Mouse (Mus musculus) kidney, postnatal 25 days (tissue): Measurements from ENCODE around the gene Soga1.

Experiments used
- DNase-seq, 2 experiments: peaks; one replicate each; pipeline ENCODE4 v3.0.0; 2021; ENCODE audit warnings: mixed read lengths in 2 of 2

Soga1 gene

DNA sequence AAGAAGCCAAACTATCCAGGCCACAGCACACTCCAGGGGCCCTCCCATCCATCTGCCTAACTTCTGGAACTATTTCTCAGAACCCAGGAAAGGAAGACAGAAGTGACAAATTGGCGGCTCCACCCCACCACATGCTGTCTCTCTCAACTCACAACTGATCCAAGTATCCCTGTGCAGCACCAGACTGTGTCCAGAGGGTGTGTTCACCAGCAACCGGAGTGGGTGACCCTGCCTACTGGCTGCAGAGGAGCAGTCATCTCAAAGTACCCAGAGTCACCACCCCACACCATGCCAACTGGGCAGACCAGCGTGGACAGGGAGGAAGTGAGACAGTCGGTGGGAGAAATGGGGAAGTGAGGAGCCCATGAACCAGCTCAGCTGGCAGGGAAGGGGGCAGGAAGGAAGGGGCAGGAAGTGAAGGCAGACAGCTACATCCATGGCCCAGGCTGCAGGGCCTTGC, 15.8 kb downstream of the Soga1 start:
- DNase-seq = peak in 1 of 2 experiments; percentile 60

- peak in 1 of 2 experiments; percentile 22 for DNase-seq
Observed at GRCm38 (mm10) chr2:157060557-157061305, 18.3 kb downstream of the Soga1 start.

- DNase-seq = no peak
Observed at GRCm38 (mm10) chr2:157060037-157060436, 19.0 kb downstream of the Soga1 start.

DNA sequence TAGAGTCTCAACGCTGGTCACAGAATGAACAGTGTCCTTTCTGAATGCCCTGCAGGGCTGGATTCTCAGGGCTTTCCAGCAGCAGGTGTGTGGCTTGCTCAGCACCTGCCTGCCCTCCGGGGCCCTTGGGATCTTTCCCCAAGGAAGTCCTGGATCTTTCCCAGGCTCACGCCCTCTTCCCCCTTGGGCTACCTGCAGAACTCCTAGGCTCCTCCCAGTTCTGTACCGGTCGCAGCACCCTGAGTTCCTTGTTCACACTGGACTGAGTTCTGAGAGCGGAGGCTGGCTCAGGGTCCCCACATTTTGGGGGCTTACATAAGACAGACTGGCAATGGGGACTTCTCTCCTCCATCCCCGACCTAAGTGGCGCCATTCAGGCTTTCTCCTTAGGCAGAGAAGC, 19.9 kb downstream of the Soga1 start:
- peak in 1 of 2 experiments; percentile 41 for DNase-seq

GRCm38 (mm10) chr2:157058342-157058998, 20.6 kb downstream of the Soga1 start:
- peak; percentile 57 to 74 for DNase-seq

- no peak for DNase-seq
Observed at GRCm38 (mm10) chr2:157057758-157058157, 21.3 kb downstream of the Soga1 start.

DNA sequence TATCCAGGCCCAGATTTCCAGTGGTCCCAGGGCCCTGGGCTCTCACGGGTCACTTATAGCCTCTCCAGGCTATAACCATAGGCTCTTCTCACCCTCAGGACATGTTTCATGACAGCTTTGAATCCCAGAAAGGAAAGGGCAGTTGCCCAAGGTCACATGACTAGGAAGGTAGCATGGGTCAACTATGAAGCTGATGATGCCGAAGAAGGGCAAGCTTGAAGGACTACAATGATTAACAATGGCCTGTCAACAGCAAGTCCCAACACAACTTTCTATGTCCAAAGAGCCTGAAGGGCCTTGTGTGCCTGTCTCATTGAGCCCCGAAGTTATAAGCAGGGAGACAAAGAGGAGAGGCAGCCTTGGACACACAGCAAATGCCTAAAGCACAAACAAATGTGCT, 21.9 kb downstream of the Soga1 start:
- no peak for DNase-seq

DNA sequence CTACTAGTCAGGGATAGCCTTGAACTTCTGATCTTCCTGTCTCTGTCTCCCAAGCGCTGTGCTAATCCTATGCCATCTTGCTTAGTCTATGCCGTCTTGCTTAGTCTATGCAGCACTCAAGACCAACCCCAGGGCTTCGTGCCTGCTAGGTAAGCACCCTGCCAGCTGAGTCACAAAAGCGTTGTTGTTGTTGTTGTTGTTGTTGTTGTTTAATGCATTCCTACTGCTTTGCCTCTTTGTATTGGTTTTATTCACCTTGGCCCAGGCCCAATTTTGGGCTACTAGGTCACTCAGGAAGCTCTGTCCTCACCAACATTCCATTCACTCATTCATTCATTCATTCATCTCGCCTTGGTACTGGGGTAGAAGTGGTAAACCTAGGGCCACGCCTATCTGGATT, 23.3 kb downstream of the Soga1 start:
- no peak for DNase-seq

DNA sequence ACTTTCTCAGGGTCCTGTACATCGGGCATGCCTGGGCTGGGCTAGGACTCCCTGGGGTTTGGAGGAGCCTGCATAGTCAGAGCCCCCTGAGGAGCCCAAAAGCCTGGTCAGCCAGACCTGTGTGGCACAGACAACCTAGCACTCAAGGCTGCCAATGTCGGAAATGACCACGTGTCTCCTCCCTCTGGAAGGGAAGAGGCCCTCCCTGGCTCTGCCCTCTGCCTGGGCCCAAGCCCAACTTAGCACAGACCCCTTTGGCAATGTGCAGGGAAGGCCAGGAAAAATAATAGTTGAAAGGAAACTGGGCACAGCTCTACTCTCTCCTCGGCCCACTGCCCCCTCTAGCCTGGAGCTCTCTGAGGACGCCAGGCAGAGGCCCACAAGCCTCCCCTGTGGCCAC, 24.2 kb downstream of the Soga1 start:
- DNase-seq = peak; percentile 32 to 69

- peak; percentile 45 to 64 for DNase-seq
Observed at GRCm38 (mm10) chr2:157054297-157054696, 24.8 kb downstream of the Soga1 start.

DNA sequence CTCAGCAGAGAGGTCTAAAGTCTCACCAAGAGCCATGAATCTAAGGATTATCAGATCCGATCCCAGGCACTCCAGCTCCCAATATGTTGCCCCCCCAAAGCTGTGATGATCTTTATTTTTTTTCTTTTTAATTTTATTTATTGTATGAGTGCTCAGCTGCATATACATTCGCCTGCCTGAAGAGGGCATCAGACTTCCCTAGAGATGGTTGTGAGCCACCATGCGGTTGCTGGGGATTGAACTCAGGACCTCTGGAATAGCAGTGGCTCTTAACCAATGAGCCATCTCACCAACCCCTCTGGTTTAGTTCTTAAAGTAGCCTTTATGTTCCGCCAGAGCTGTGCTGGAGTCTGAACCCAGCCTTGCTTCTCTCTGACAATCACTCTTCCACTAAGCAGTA, 25.3 kb downstream of the Soga1 start:
- no peak for DNase-seq

- DNase-seq = no peak
Observed at GRCm38 (mm10) chr2:157053124-157053523, 25.9 kb downstream of the Soga1 start.

GRCm38 (mm10) chr2:157052448-157052847, 26.6 kb downstream of the Soga1 start:
- peak in 1 of 2 experiments; percentile 59 for DNase-seq

GRCm38 (mm10) chr2:157049831-157050243, 29.2 kb downstream of the Soga1 start:
- DNase-seq = no peak

- DNase-seq = no peak
Observed at GRCm38 (mm10) chr2:157048395-157049181, 30.5 kb downstream of the Soga1 start.

DNA sequence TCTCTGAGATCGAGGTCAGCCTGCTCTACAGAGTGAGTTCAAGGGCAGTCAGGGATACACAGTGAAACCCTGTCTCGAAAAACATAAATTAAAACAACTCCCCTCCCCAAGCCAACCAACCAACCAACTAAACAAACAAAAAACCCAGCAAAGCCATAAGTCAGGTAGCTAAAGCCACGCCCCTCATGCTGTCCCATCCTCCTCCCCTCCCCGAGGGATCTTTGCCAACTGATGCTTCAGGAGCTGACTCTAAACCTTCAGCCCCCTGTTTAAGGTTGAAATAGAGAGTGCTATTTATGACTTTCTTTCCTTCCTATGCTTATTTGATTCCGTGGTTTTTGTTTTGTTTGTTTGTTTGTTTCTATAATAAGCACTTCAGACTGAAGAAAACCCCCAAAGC, 32.1 kb downstream of the Soga1 start:
- no peak for DNase-seq

DNA sequence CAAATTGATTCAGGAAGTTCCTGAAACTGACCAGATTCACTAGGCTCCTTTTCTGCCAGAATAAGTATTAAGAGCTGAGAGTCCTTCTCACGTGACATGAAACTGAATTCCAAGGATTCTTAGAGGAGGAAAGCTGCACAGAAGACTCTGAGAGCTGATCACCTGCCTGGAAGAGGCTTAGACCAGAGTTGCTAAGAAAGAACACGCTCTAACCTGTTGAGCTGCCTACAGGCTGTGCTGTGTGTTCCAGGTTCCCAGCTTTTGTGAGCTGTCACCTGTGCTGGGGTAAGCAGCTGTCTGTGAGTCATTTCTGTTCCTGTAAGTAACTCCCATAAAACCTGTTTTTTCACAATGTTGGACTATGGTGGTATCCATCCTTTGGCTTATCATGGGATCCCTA, 33.1 kb downstream of the Soga1 start:
- no peak for DNase-seq

- DNase-seq = no peak
Observed at GRCm38 (mm10) chr2:157043987-157044386, 35.1 kb downstream of the Soga1 start.

GRCm38 (mm10) chr2:157043556-157043955, 35.5 kb downstream of the Soga1 start:
- DNase-seq = no peak

- no peak for DNase-seq
Observed at GRCm38 (mm10) chr2:157041421-157041820, 37.6 kb downstream of the Soga1 start.

DNA sequence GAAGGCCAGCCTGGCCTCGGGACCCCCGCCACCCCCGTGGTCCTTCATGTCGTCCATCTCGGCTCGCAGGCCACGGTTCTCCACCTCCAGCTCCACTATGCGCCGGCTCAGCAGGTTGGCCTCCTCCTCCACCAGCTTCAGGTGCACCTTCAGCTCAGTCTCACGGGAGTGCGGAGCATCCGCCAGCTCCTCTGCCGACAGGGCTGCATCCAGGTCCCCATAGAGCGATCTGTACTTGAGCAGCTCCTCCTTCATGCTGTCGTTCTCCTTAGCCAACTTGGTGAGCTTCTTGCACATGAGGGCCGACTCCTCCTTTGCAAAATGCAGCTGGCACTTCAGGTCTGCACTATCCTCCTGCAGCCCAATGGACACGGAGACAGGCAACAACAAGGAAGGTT, 38.4 kb downstream of the Soga1 start:
- no peak for DNase-seq

DNA sequence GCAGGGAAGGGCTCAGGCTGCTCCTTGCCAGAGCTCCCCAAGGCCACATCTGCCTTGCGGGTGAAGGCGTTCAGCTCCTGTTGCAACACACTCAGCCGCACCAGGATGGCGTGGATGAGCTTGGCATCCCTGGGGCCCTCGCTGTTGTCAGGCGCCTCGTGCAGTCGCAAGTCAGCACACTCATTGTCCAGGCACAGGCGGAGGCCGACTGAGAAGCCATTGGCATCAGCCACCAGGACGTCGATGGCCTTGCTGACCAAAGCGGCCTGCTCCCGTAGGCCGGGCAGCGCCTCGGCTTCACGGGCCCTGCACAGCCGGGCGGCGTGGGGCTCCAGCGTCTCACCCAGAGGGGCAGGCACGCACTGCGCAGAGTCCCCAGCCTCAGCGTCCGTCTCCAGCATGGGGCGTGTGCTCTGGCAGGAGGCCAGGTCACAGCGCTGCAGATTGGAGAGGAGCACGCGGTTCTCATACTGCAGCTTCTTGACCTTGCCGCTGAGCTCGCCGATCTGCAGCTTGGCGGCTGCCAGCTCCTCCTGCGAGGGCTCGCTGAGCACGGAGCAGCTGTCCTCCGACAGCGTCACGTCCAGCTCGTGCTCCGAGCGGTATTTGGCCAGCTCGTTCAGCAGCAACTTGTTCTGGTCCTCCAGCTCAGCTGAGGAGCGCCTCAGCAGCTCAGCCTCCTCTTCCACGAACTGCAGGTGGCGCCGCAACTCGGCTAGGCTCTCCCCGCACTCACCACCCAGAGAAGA, 39.0 kb downstream of the Soga1 start:
- DNase-seq = peak in 1 of 2 experiments; percentile 18

- DNase-seq = no peak
Observed at GRCm38 (mm10) chr2:157037303-157037702, 41.8 kb downstream of the Soga1 start.
